Mouse (Mus musculus) left cerebral cortex, adult 9 months (tissue): Measurements from ENCODE around the gene Pigq.

ENCODE experiments used
- DNase-seq, 2 experiments: peaks; one replicate each; pipeline ENCODE4 v3.0.0; 2022; ENCODE audit warnings: low spot score in 2 of 2

The Pigq gene

DNA sequence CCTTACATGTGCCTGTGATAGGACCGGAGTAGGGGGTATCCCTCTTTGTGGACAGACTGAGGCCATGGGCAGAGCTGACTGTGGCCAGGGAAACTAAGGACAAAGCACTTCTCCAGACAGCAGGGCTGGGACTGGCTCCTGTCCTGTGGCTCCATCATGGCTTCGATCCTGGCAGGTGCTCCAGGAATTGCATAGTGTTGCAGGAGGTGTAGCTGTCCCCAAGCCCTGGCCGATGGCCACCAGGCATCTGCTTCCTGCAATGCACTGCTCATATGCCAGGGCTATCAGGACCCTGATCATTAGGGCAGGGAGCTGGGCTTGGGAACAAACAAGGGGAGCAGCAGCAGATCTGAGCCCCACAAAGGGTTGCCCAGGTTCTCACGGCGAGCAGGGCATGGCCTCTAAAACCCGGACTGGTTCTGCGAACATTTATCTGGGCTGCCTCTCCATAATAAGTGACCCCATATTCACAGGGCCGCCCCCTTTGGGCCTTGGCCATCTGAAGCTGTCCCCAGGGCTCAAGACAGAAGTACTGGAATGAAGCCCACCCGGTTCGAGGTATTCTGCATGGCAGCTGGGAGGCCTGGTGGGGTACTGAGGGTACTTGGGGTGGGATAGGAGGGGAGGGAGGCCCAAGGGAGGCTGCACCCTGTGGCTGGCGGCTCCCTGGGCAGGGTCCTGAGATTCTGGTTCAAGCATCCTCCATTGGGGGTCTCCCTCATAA, 14.2 kb upstream of the Pigq start:
- no peak for DNase-seq

DNA sequence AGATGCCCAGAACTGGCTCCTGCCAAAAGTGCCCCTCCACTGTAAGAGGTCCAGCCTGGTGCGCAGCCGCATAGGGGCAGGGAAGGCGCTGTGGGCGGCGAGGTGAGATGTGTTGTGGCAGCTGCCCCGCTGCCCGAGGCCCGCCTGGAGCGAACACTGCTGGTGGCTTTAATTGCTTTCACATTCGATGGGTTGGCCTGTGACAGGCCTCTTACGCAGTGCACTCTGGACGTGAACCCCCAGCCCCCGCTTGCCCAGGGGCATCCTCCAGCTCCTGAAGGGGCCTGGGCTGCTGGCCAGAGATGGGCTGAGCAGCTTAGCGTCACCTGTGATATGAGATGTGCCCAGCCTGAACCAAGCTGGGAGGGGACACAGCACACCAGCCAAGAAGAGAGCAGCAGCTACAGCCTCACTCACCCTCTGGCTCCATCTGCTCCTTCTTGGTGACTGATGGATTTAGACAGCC, 12.9 kb upstream of the Pigq start:
- no peak for DNase-seq

DNA sequence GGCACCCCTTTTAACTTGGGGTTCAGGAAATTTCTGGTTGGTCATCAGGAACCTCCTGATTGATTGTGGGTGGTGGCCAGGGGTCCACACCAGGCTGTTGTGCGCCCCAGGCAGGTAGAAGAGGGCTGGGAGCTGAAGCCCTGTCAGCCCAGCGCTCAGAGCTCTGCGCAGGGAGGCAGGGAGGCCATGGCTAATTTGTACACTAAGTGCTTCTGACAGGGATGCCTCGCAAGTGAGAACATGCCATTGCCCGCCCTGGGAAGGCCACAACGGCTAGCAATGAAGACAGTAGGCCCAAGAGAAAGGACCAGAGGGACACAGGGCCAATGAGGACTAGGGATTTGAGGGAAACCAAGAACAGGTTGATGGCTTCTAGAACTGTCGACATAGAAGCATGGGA, 11.9 kb upstream of the Pigq start:
- DNase-seq, result no peak

DNA sequence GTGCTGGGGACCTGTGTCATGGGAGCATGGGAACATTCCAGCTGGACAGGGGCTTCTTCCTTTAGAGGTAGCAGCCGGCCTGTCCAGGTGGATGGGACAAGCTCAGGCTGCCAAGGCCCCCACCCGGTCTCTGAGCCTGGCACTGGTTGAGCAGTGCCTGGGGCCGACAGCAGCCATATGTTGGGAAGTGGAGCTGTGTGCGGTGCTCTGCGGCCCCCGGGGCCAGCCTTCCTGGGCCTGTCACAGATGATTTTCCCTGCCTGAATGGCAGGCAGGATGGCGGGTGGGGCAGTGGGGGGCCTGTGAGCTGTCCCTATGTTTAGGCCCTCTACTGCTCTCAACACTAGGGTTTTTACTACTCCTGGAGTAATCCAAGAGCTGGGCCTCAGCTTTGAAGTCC, 11.5 kb upstream of the Pigq start:
- no peak for DNase-seq

DNA sequence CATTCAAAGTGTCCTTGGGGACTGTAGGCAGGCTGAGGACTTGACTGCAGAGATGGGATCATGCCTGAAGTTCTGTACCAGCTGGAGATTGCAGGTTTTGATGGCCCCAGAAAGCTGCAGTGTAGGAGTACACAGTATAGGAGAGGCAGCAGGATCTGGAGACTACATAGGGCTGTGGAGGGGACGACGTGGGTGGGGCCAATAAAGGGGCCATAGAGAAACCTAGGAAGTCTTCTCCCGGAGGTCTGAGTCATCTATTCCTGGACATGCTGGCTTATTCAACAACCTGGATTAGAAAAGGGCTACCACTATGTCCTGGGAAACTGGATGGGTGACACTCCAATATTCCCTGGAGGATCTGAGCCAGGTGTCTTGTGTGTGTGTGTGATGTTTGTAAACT, 11.0 kb upstream of the Pigq start:
- no peak for DNase-seq

DNA sequence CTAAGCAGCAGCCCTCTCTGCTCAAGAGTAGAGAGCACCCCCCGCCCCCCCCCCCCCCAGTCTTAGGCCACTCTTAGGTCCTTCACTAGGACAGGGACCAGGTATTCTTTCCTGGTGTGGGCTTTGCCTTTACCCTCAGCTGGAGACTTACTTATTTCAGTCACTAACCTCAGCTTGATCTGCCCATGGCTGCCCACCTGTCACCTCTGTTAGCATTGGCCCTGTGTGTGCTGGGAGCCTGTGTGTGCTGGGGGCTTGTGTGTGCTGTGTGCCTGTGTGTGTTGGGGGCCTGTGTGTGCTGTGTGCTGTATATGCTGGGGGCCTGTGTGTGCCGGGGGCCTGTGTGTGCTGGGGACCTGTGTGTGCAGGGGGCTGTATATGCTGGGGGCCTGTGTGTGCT, 9.9 kb upstream of the Pigq start:
- DNase-seq, result no peak

DNA sequence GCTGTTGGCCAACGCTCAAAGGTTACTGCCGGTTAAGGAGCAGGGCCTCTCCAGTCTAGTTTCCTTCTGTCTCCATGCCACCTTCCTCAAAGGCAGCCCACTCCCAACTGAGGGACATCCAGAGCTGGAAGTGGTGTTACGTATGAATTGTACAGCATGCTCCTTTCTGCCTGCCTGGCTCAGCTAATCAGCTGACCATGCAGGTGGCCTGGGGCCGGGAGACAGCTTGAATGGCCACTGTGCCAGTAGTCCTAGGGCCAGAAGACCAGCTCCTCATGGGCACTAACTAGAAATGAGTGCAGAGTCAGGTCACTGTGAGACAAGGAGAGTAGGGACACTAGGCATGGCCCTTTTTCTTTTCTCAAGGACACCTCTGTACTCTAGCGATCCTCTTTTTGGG, 8.4 kb upstream of the Pigq start:
- DNase-seq, result no peak

DNA sequence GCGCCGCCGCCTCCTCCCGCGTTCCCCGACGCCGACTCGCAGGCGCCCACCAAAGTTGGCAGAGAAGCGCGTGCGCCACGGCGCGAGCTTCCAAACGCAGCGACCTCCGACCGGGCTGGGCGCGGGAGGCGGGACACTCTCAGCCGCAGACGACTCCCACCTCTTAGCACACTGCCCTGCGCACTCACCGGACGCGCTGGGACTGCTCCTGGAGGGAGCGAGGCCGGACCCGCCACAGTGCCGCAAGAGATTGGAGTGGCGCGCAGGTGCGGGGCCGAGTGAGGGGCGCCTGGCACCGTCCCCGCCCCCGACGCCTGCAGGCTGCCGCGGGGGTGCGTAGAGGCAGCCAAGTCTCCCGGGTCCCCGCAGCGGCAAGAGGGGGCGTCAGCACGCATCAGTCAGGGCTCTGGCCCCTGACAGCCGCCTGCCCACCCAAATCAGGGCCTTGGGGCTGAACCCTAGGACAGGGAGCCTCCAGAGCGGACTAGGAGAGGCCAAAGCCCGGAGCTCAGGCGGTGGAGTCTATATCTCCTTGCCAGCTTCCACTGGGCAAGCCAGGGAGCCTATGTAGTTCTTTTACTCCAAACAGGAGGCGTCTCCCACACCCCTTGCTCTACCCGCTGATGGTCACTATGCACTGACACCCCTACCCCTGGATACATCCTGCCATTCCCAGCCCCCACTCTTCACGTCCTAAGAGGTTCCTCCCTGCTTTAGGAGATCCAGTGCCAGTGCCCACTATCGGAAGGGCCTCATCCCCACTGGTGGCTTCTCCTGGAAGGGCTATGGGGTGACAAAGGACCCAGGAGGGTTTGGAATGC, 7.3 kb upstream of the Pigq start, which contains the start of gene A930017K11Rik:
Gene A930017K11Rik (minus strand): TSS at position 763 of the 821 bp plus-strand sequence.
- DNase-seq, result no peak

DNA sequence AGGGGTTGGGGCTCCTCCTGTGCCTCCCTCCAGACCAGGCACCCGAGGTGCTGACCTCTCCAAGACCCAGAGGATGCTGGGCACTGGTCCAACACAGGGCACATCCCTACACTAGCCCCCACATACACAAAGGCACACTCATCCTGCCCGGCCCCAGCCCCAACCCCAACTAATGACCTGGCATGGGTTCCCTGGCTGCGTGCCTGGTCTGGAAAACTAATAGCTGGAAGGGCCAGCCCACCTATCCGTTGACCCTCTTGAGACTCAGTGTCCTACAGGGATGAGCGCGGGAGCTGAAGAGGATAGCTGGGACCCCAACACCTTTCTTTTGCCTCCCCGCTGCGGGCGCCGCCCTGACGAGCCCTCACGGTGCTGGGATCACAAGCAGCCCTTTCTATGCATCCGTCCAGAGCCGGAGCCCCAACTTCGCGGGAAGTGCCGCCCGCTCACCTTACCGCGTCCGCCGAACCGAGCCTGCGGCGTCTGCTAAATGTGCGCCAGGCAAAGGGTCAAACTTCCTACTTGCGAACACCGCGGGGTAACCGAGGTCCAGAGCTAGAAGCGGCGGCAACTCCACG, 6.6 kb upstream of the Pigq start:
- no peak for DNase-seq

DNA sequence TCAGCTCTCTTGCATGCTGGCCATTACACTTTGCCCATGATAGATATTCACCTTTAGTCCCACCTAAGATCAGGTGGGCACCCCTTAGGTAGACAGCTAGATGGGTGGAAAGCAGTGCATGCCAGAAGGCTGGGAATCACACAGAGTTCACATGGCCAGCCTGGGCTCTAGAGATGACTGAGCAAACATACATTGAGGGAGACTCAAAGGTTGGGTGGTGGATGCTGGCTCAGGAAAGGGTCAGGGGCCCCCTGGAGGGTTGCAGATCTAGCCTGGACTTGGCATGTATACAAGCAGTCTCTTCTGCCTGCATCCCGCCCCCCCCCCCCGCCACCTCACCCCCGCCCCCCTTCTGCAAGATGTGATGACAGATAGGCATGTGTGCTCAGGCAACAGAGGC, 6.0 kb upstream of the Pigq start:
- DNase-seq, result no peak

DNA sequence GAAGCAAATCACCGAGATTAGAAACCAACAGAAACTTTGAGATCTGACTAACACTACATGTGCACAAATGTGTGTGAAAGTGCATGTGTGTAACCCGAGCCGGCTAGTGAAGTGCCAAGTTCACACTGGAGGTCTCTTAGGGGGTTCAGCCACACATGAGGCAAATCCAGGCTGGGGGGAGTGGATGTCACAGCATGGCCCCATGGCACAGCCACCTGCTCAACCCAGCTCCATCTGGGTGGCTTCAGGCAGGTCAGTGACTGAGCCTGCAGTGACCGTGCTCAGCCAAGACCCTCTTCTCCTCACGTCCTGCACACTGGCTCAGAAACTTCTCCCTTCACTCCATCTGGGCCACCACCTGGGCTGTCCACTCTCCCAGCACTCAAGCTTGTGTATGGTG, 5.2 kb upstream of the Pigq start:
- DNase-seq, result no peak

DNA sequence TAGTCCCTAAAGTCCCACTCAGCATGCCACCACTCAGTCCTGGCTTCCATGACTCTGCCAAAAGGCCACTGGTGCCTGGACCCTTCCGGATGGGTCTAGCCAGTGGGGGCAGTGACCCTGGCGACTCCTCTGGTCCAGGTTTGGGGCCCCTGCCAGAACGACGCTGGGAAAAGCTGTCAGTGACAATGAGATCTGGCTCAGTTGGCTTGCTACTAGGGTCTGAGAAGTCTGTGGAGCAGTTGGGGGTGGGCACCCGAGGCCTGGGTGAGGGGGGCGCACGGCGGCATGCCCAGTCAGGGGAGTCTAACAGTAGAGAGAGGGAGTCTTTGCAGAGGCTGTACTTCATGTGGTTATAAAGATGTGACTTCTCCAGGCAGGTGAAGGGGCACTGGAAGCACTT, 3.3 kb upstream of the Pigq start:
- no peak for DNase-seq

DNA sequence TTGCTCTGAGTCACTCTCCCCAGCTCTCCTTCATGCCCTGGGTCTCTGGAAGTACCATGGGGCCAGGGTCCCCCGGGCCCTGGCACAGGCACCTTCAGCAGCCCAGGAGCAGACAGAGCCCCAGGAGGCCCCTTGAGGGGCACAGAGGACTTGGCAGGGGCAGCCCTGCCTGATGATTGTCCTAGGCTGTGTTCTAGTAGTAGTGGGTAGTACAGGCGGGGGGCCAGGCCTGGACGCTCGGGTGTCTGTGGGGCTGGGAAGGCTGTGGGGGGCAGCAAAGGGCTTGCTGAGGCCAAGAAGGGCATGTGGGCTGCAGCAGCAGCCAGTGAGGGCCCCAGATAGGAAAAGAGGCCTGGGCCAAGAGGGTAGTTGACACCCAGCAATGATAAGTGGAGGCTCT, 2.8 kb upstream of the Pigq start:
- DNase-seq, result no peak

DNA sequence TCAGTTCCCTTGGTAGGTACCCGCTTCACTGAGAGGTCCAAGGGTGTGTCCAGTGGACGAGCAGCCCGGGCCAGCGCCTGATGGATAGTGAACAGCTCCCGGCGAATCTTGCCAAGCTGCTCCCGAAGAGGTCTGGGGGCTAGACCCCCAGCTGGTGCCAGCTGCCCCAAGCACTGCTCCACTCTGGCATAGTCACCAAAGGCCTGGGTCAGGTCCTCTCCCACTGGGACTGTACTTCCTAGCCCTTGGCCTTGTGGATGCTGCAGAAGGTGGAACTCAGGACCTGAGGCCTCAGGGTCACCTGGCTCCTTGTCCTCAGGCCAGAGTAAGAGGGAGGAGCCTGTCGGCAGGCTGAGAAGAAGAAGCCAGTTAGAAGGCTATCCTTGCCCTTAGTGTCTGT, 2.2 kb upstream of the Pigq start:
- no peak for DNase-seq

DNA sequence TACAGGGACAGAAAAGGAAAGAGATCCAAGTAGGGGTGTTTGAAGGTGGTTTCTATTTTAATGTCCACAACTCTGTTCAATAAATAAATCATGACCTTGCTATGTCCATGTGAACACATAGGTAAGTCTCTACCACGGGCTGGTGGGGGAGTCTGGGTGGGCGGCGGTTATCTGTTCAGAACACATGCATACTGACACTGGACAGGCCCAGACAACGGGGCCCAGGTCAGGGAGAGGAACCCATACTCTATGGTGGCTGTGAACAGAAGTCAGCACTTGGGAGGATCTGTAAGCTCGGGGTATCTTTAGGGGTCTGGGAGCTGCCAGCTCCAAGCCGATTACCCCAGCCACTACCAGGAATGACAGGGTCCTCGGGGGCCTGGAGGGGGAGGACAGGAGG, 1.6 kb upstream of the Pigq start:
- DNase-seq, result no peak

DNA sequence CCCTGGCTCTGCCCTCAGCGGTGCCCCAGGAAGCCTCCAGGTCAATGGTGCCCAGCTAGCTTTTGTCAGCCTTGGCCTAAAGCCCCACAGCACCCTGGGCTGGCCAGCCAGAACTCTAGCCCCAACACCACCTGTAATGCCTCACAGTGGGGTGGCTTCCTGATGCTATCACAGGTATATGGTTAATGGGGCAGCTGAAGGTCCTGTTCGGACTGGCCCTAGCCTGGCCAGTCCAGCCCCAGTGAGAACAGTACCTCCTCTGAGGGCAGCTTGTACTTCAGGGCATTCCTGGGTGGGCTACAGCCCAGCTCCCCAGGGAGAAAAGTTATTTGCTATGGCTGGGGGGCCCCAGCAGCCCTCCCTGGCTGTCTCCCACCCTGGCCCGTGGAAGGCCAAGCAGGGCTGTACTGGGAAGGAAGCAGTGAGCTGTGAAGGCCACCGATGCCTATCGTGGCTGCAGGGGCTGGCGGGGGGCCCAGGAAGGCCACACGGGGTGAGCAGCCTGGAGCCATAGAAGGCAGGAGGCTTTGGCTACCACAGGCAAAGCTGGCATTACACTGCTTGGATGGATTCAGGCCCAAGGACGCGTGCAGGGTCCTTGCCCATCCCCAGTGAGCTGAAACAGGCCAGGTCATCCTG, 900 bp upstream of the Pigq start:
- no peak for DNase-seq

DNA sequence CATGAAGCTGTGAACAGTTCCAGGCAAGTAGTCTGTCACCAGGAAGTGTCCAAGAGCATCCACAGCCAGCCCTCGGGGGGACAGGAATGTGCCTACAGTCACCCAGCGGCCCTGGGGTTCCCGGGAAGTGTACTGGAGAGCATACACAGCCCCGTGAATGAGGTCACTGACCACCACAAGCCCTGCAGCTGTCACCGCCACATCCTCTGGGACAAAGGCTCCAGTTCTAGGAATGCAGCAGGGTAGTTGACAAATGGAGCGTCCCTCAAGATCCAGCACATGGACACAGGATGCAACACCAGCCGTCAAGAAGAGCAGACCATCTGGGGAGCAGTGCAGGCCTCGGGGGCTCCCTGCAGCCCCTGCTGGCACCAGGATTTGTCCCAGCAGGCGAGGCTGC, 967 bp downstream of the Pigq start:
- DNase-seq, result no peak

DNA sequence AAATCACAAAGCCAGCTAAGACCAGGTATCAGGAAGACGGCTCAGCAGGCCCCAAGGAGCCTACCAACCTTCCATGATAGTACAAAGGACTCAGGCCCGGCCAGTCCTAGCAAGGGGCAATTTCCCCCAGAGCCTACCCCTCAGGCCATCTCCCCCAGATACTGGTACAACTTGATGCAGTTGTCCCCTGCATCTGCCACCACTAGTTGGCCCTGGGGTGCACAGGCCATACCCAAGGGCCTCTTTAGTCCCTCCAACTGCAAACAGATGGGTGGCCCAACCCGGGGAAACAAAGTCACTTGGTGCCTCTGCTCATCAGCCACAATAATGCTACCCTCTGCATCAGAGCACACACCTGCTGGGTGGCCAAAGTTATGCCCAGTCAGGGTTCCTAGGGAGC, 1.5 kb downstream of the Pigq start:
- no peak for DNase-seq

DNA sequence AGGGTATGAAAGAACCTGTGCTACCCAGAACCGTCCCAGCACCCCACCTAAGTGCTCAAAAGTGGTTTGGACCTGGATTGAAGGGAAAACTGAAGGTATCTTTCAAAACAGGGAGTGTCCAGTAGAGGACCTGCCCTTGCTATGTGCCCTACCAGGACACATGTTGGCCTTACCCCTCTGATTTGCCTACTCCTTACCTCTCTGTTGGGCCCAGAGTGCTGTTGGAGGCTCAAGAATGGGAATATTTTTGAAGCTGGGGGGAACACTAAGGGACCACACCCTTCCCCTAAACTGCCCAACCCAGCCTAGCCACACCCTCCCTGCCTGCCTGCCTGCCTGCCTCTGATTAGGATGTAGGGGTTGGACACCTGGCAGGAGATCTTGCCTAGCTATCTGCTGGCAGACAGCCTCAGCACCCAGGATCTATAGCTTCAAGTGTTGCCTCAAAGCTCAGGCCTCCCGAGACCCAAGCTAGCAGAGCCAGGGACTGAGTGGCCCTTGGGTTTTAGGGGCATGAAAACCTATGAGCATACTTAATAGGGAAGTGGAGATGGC, 2.1 kb downstream of the Pigq start:
- DNase-seq, result no peak

DNA sequence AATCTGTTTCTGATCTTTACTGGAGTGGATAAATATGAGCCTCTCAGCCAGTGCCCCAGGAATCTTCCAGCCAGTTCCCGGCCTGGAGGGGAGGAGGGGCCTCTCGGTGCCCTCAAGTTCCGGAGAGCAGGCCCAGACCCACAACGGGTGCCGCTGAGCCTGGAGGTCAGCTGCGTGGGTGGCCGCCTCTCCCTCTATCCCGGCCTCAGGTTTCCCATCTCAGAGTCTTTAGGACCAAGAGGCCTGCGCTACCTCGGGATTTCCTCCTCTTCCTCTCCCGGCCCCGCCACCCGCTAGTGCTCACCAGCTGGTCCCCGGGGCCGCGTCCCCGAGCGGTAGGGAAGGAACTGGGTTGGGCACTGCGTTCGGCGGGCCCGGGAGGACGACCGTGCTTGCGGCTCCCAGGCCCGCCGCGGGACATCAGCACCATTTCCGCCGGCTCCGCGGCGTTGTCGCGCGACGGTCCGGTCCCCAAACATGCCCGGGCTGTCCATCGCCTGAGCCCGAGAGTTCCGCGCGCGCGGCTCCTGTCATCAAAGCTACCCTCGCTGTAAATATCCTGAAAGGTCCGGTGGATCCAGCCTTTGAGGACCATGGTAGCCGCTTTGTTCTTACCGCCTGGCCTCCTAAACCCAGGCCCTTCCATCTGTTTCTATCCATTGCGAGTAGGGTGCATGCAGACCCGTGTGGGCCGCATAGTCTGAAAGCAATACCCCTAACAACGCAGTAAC, 3.1 kb downstream of the Pigq start:
- DNase-seq, result peak in 1 of 2 experiments; percentile 67

DNA sequence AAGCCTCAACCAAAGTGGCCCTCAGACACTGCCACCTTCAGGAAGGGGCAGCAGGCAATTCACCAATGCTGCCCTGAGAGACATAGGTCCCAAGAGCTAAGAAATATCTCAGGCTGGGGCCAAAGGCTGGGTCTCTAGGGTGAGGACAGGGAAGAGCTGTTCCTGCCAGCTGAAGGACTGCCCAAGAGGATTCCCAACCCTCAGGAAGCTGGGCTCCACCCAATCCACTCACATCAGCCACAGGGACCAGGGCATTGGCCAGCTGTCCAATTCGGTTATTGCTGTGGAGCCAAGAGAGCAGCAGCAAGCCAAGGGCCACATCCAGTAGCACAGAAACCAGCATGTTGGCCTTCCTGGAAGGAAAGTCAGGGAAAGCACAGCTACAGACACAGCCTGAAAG, 10.2 kb downstream of the Pigq start:
- DNase-seq, result no peak
